Mouse (Mus musculus): Measurements from ENCODE around the gene Bahcc1. TPM values are rescaled to one million over a fixed set of nuclear protein-coding genes. Genes with fewer than 3 reads are reported as not detected.
A peak's percentile ranks its signal among the peaks of the same experiment; 100 is the strongest.

Gene Bahcc1
- total RNA-seq, 1 experiment, result 11.7 TPM

DNA sequence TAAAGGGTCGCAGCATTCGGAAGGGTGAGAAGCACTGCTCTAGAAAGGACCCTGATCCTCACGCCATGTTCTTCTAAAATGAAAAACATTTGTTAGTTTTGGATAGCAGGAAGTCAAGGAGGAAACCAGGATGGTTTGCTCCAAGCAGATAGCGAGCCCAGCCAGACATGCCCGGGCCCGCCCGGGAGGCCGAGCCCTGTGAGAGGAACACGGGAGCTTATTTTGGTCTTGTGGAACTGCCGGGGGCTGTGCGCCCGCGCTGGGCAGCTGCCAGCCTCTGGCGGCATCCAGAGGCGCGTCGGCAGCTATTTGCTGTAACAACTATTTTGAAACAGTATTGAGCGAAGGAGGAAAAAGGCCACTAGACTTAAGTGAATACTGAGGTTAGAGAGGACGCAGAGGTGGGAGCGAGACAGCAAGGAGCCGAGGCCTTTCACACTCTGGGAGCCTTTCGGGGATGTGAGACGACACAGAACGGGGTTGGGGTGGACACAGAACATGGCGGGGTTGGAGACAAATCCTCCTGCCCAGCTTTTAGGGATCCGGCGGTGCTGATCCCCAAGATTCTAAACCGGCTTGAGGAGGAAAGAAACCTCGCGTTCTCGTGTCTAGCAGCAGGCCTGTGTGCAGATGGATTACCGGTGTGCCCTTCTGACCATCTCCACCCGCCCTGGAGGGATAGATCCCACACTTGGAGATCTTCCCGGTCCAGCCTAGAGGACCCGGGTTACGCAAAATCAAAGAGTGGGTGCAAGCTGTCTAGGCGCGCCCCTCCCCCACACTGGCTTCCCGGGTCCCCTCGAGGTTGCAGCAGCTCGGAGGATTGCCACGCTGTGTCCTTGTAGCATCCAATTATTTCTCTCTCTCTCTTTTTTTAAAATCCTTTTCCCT is 2.6 kb upstream of the Bahcc1 start:
- no peaks in the 10 kb centered on the region for H3K9me3 ChIP-seq (ENCODE audit: control insufficient read depth, insufficient read depth, low read depth, low read length)
- H3K27ac ChIP-seq (ENCODE audit: insufficient read depth, low read depth, low read length, poor library complexity, severe bottlenecking), result peak overlapping the region; percentile 67; the same call in 1 of the 2 replicates
- in situ Hi-C loops (cut with MboI; ENCODE audit: low sequenced_read_pairs in 2 of 2, unreplicated experiment in 2 of 2), result loop anchor here (10.0 to 25.0 kb wide), 2 partner anchors 1143 to 1175 kb away; partner anchors contain the start of gene Cbx4 (in 1 of the 2)
- H3K4me1 ChIP-seq (ENCODE audit: control insufficient read depth in 2 of 2, insufficient read depth in 2 of 2, low read length in 2 of 2, poor library complexity in 1 of 2), result peaks cover 4 to 15% of the 10 kb centered on the region in 2 experiments; a peak in 3 of 4 replicates
- H3K9ac ChIP-seq (ENCODE audit: insufficient read depth, low read depth, low read length, poor library complexity, severe bottlenecking), result peak overlapping the region; percentile 83
- H3K36me3 ChIP-seq (ENCODE audit: control insufficient read depth, insufficient read depth, low read length, poor library complexity, severe bottlenecking), result peaks cover 3% of the 10 kb centered on the region; the same call in 1 of the 2 replicates
- DNase-seq (ENCODE audit: low read depth, low spot score), result no peak
- no peak for TF ChIP-seq ZNF384 (IDR thresholded peaks at IDR 0.05; ENCODE audit: low read depth, low read length)
- TF ChIP-seq HCFC1 (IDR thresholded peaks at IDR 0.05; ENCODE audit: borderline replicate concordance, insufficient read depth, low read length), result no peak; the same call in 1 of the 2 replicates
- TF ChIP-seq CHD2 (IDR thresholded peaks at IDR 0.05; ENCODE audit: low read depth, low read length), result no peak
- TF ChIP-seq ZC3H11A (IDR thresholded peaks at IDR 0.05; ENCODE audit: borderline replicate concordance, low read depth, low read length), result no peak
- TF ChIP-seq MAFK (IDR thresholded peaks at IDR 0.05; ENCODE audit: insufficient read depth, low read depth, low read length), result no peak
- peak overlapping the region; percentile 63 to 83 for H3K4me3 ChIP-seq (ENCODE audit: insufficient read depth in 1 of 2, low read depth in 1 of 2, low read length in 2 of 2, poor library complexity in 1 of 2, severe bottlenecking in 1 of 2)

DNA sequence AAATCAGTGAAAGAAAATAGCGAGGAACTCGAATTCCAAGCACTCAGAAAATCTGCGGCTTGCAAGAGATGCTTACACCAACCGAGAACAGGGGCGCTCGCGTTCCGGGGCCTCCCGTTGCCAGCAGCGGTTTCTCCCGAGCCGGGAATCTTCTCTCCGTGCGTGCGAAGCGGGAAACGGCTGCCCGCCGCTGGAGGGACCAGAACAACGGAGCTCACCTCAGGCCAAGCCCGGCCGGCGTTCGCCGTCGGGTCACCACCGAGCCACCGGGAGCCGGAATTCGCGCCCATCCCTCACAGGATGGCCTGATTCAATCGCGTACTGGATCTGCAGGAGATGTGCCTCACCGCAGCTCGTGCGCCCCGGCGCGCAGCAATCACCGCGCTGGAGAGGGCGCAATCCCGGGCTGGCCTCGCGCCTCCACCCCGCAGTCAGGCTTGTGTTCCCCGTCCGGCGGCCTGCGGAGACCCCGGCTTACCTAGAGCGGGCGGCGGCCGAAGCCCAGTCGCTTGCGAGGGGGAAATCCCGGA is 1.8 kb upstream of the Bahcc1 start:
- no peak for TF ChIP-seq MAFK (IDR thresholded peaks at IDR 0.05; ENCODE audit: insufficient read depth, low read depth, low read length)
- Histone ChIP-seq H3K27ac (ENCODE audit: insufficient read depth, low read depth, low read length, poor library complexity, severe bottlenecking) (peak overlapping the region; percentile 67), H3K9ac (ENCODE audit: insufficient read depth, low read depth, low read length, poor library complexity, severe bottlenecking) (peak overlapping the region; percentile 83), H3K4me1 (ENCODE audit: control insufficient read depth in 2 of 2, insufficient read depth in 2 of 2, low read length in 2 of 2, poor library complexity in 1 of 2) (peaks cover 4 to 15% of the 10 kb centered on the region in 2 experiments; a peak in 3 of 4 replicates), H3K4me3 (ENCODE audit: insufficient read depth in 1 of 2, low read depth in 1 of 2, low read length in 2 of 2, poor library complexity in 1 of 2, severe bottlenecking in 1 of 2) (peak overlapping the region; percentile 63 to 83), H3K36me3 (ENCODE audit: control insufficient read depth, insufficient read depth, low read length, poor library complexity, severe bottlenecking) (peaks cover 3% of the 10 kb centered on the region; the same call in 1 of the 2 replicates), H3K9me3 (ENCODE audit: control insufficient read depth, insufficient read depth, low read depth, low read length) (no peaks in the 10 kb centered on the region)
- in situ Hi-C loops (cut with MboI; ENCODE audit: low sequenced_read_pairs in 2 of 2, unreplicated experiment in 2 of 2), result loop anchor here (10.0 to 25.0 kb wide), 2 partner anchors 1144 to 1176 kb away; partner anchors contain the start of gene Cbx4 (in 1 of the 2)
- no peak for DNase-seq (ENCODE audit: low read depth, low spot score)

DNA sequence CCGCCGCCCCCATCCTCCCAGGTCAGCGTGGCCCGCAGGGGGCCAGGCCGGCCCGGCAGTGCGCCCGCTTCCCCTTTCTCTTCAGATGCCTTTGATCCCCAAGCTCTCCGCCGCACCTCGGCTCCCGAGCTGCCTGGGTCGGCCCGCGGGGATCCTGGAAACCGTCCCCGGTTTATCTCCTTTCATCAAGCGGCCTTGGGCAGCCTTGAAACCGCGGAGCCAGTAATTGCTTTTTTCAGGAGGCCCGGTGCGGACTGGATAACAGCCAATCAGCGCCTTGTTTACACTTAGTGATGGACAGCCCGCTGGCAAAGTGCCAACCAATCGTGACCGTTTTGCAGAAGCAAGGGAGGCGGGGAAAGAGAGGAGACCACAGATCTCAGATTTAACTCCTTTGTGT is 1.4 kb upstream of the Bahcc1 start:
- in situ Hi-C loops (cut with MboI; ENCODE audit: low sequenced_read_pairs in 2 of 2, unreplicated experiment in 2 of 2), result loop anchor here (10.0 to 25.0 kb wide), 2 partner anchors 1144 to 1177 kb away; partner anchors contain the start of gene Cbx4 (in 1 of the 2)
- Histone ChIP-seq H3K4me1 (ENCODE audit: control insufficient read depth in 2 of 2, insufficient read depth in 2 of 2, low read length in 2 of 2, poor library complexity in 1 of 2) (peaks cover 4 to 15% of the 10 kb centered on the region in 2 experiments; a peak in 3 of 4 replicates), H3K27ac (ENCODE audit: insufficient read depth, low read depth, low read length, poor library complexity, severe bottlenecking) (peak overlapping the region; percentile 67), H3K9me3 (ENCODE audit: control insufficient read depth, insufficient read depth, low read depth, low read length) (no peaks in the 10 kb centered on the region), H3K4me3 (ENCODE audit: insufficient read depth in 1 of 2, low read depth in 1 of 2, low read length in 2 of 2, poor library complexity in 1 of 2, severe bottlenecking in 1 of 2) (peak overlapping the region; percentile 63 to 83), H3K36me3 (ENCODE audit: control insufficient read depth, insufficient read depth, low read length, poor library complexity, severe bottlenecking) (peaks cover 3% of the 10 kb centered on the region; the same call in 1 of the 2 replicates), H3K9ac (ENCODE audit: insufficient read depth, low read depth, low read length, poor library complexity, severe bottlenecking) (peak overlapping the region; percentile 83)
- TF ChIP-seq ZNF384 (IDR thresholded peaks at IDR 0.05; ENCODE audit: low read depth, low read length) (peak; percentile 91), HCFC1 (IDR thresholded peaks at IDR 0.05; ENCODE audit: borderline replicate concordance, insufficient read depth, low read length) (peak; percentile 69), MAFK (IDR thresholded peaks at IDR 0.05; ENCODE audit: insufficient read depth, low read depth, low read length) (peak; percentile 36; the same call in 1 of the 2 replicates), CHD2 (IDR thresholded peaks at IDR 0.05; ENCODE audit: low read depth, low read length) (0 out of 2 replicates have a peak, but pooled peaks have one; percentile 41), ZC3H11A (IDR thresholded peaks at IDR 0.05; ENCODE audit: borderline replicate concordance, low read depth, low read length) (no peak)
- peak; percentile 99 for DNase-seq (ENCODE audit: low read depth, low spot score)

DNA sequence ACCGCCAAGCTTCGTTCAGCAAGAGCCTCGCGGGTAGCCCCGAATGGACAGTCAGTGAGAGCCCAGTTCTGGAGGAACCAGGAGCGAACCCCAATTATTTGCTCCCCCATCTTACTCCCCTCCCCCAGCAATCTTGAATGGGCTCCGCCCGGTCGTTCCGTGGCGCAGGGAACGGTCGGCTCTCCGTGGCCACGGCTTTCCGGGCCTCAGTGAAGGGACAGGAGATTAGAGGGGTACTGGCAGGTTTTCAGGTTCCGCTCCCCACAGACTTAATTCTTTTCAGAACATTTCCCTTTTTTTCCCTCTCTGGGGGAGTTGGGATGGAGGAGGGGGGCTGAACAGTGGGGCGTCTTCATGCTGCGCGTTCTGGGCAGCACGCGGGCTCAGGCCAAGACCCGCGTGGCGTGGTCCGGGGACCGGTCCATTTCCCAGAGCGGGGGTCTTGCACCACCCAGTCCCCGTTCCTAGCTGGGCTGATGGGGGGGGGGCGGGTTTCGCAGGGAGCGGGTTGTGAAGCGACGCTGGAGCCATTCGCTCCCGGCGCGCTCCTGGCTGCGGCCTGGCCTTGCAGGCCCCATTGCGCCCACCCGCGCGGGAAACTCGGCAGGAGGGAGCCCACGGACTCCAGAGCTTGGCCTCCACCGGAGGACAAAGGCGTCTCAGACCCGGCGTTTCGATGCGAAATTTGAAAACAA is 841 bp downstream of the Bahcc1 start:
- TF ChIP-seq CHD2 (IDR thresholded peaks at IDR 0.05; ENCODE audit: low read depth, low read length) (no peak), ZC3H11A (IDR thresholded peaks at IDR 0.05; ENCODE audit: borderline replicate concordance, low read depth, low read length) (no peak), MAFK (IDR thresholded peaks at IDR 0.05; ENCODE audit: insufficient read depth, low read depth, low read length) (no peak), ZNF384 (IDR thresholded peaks at IDR 0.05; ENCODE audit: low read depth, low read length) (no peak), HCFC1 (IDR thresholded peaks at IDR 0.05; ENCODE audit: borderline replicate concordance, insufficient read depth, low read length) (no peak)
- H3K9me3 ChIP-seq (ENCODE audit: control insufficient read depth, insufficient read depth, low read depth, low read length), result no peaks in the 10 kb centered on the region
- in situ Hi-C loops (cut with MboI; ENCODE audit: low sequenced_read_pairs in 2 of 2, unreplicated experiment in 2 of 2), result loop anchor here (10.0 to 25.0 kb wide), 2 partner anchors 1146 to 1179 kb away; partner anchors contain the start of gene Cbx4 (in 1 of the 2)
- peak overlapping the region; percentile 76 to 79 for H3K4me3 ChIP-seq (ENCODE audit: insufficient read depth in 1 of 2, low read depth in 1 of 2, low read length in 2 of 2, poor library complexity in 1 of 2, severe bottlenecking in 1 of 2)
- no peak overlapping the region for H3K27ac ChIP-seq (ENCODE audit: insufficient read depth, low read depth, low read length, poor library complexity, severe bottlenecking)
- peak overlapping the region; percentile 79 for H3K9ac ChIP-seq (ENCODE audit: insufficient read depth, low read depth, low read length, poor library complexity, severe bottlenecking)
- no peak for DNase-seq (ENCODE audit: low read depth, low spot score)
- peaks cover 3% of the 10 kb centered on the region; the same call in 1 of the 2 replicates for H3K36me3 ChIP-seq (ENCODE audit: control insufficient read depth, insufficient read depth, low read length, poor library complexity, severe bottlenecking)
- peaks cover 4 to 9% of the 10 kb centered on the region in 2 experiments; a peak in 3 of 4 replicates for H3K4me1 ChIP-seq (ENCODE audit: control insufficient read depth in 2 of 2, insufficient read depth in 2 of 2, low read length in 2 of 2, poor library complexity in 1 of 2)

All from ES-E14 (cell line).